Mouse (Mus musculus): ENCODE measurements around the gene Ofcc1.

DNA sequence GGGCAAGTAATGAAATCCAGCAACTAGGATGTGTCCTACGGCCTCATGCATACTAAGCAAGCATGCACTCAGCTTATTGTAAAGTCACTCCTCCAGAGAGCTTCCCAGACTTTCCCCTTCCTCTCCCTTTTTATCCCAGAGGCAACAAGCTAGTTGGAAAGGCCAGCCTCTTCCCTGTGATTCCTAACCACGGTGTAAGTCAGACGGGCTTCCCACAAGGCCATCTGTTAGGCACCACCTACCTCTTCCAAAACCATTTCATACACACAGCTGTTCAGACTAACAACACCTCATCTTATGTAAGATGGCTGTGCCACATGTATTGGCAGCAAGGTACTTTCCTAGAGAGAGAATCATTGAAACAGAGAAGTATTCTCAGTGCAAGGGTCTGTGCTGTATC lies 124.9 kb downstream of the Ofcc1 start:
- no peak for TF ChIP-seq CTCF (IDR thresholded peaks at IDR 0.05; ENCODE audit: low read depth, low read length)
- no peak for TF ChIP-seq POLR2A (IDR thresholded peaks at IDR 0.05; ENCODE audit: borderline replicate concordance, low read depth, low read length)

All from bone marrow macrophage, adult 2 months (primary cell).